Mouse (Mus musculus): ENCODE data around the gene Nit2.
"Not testable (repeated sequence)": the region's sequence is repeated elsewhere in the genome, so short reads cannot be mapped to it uniquely, and the experiment has no call there.

The Nit2 gene

GRCm38 (mm10) chr16:57175751-57176150 lies 8.6 kb upstream of the Nit2 start:
- no peak for DNase-seq (ENCODE audit: low read depth, low spot score)
- Histone ChIP-seq H3K27me3 (ENCODE audit: control insufficient read depth, insufficient read depth, low read length, poor library complexity, severe bottlenecking) (no peaks in the 10 kb centered on the region), H3K36me3 (ENCODE audit: control insufficient read depth, insufficient read depth, low read length, poor library complexity, severe bottlenecking) (peaks cover 1% of the 10 kb centered on the region; the same call in 1 of the 2 replicates)

GRCm38 (mm10) chr16:57174480-57174879 lies 7.3 kb upstream of the Nit2 start:
- not testable (repeated sequence) for H3K27me3 ChIP-seq (ENCODE audit: control insufficient read depth, insufficient read depth, low read length, poor library complexity, severe bottlenecking); H3K36me3 ChIP-seq (ENCODE audit: control insufficient read depth, insufficient read depth, low read length, poor library complexity, severe bottlenecking); DNase-seq (ENCODE audit: low read depth, low spot score)

GRCm38 (mm10) chr16:57171570-57171969 lies 4.4 kb upstream of the Nit2 start:
- Histone ChIP-seq H3K36me3 (ENCODE audit: control insufficient read depth, insufficient read depth, low read length, poor library complexity, severe bottlenecking) (peaks cover 1% of the 10 kb centered on the region; the same call in 1 of the 2 replicates), H3K27me3 (ENCODE audit: control insufficient read depth, insufficient read depth, low read length, poor library complexity, severe bottlenecking) (no peaks in the 10 kb centered on the region)
- no peak for DNase-seq (ENCODE audit: low read depth, low spot score)

DNA sequence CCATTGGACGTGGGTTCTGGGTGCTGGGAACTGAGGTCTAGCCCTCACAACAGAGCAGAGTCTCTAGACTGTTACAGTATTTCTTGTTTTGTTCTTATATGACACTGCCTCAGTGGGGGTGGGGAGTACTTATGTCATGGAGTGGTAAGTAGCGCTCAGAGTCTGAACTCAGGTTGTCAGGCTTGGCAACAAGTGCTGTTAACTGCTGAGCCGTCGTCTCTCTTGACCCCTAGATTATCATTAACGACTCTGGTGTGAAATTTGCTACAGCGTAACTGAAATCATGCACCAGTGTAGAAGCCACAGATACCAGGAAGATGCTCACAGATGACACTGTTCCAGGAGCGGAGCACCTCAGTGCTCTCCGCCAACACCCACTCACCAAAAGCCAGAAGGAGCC lies 4.0 kb upstream of the Nit2 start:
- no peak for DNase-seq (ENCODE audit: low read depth, low spot score)
- Histone ChIP-seq H3K27me3 (ENCODE audit: control insufficient read depth, insufficient read depth, low read length, poor library complexity, severe bottlenecking) (no peaks in the 10 kb centered on the region), H3K36me3 (ENCODE audit: control insufficient read depth, insufficient read depth, low read length, poor library complexity, severe bottlenecking) (peaks cover 1% of the 10 kb centered on the region; the same call in 1 of the 2 replicates)

- H3K36me3 ChIP-seq (ENCODE audit: control insufficient read depth, insufficient read depth, low read length, poor library complexity, severe bottlenecking) = peaks cover 1% of the 10 kb centered on the region; the same call in 1 of the 2 replicates
- no peaks in the 10 kb centered on the region for H3K27me3 ChIP-seq (ENCODE audit: control insufficient read depth, insufficient read depth, low read length, poor library complexity, severe bottlenecking)
- DNase-seq (ENCODE audit: low read depth, low spot score) = no peak
Measured at GRCm38 (mm10) chr16:57168236-57168635, 1.1 kb upstream of the Nit2 start.

GRCm38 (mm10) chr16:57167514-57167912 lies 372 bp upstream of the Nit2 start:
- H3K36me3 ChIP-seq (ENCODE audit: control insufficient read depth, insufficient read depth, low read length, poor library complexity, severe bottlenecking) = peaks cover 1% of the 10 kb centered on the region; the same call in 1 of the 2 replicates
- H3K27me3 ChIP-seq (ENCODE audit: control insufficient read depth, insufficient read depth, low read length, poor library complexity, severe bottlenecking) = no peaks in the 10 kb centered on the region
- DNase-seq (ENCODE audit: low read depth, low spot score) = no peak

DNA sequence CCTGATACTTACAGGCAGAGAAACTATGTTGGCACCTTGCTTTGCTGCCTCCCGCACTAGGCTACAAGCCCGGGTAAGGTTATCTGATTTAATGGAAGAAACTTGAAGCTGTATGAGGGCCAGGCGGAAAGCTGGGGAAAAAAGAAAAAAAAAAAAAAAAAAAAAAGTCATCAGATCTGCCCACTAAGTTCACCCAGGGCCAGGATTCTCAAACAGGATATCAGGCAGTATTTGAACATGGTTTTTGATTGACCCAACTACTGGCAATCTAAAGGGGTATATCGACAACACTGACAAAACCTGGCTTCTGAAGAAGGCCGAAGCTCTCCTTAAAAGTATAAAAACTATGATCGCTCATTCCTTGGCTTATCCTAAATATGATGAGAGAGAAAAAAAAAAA lies 1.1 kb downstream of the Nit2 start:
- no peak for DNase-seq (ENCODE audit: low read depth, low spot score)
- H3K36me3 ChIP-seq (ENCODE audit: control insufficient read depth, insufficient read depth, low read length, poor library complexity, severe bottlenecking) = no peaks in the 10 kb centered on the region; the same call in 1 of the 2 replicates
- no peaks in the 10 kb centered on the region for H3K27me3 ChIP-seq (ENCODE audit: control insufficient read depth, insufficient read depth, low read length, poor library complexity, severe bottlenecking)

DNA sequence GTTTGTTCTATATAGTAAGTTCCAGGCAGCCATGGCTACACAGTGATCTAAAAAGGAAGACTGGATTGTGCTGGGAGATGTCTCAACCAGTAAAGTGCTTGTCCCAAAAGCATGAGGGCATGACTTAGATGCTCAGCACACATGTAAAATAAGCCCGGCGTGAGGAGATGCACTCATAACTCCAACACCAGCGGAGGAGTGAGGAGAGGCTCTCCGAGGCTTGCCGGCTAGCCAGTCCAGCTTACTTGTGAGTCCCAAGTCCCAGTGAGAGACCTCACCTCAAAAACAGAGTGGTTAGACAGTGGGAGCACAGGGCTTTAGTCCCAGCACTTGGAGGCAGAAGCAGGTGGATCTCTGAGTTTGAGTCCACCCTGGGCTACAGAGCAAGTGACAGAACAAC lies 2.0 kb downstream of the Nit2 start:
- H3K27me3 ChIP-seq (ENCODE audit: control insufficient read depth, insufficient read depth, low read length, poor library complexity, severe bottlenecking) = no peaks in the 10 kb centered on the region
- DNase-seq (ENCODE audit: low read depth, low spot score) = no peak
- H3K36me3 ChIP-seq (ENCODE audit: control insufficient read depth, insufficient read depth, low read length, poor library complexity, severe bottlenecking) = no peaks in the 10 kb centered on the region

DNA sequence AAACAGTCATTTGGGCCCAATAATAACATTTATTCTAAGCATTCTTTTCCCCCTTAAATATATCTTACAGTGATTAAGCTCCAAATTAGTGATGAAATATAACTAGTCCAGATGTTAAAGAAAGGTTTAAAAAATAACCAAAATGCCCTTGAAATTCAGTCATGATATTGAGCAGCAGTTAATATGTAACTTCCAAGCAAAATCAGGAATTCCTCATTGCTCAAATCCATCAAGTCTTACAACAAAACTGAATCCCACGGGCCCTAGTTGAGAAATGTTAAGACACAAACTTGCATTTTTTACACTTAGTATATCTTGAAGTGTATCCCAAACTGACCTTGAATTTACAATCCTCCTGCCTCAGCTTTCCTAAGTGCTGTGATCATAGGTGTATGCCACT lies 3.4 kb downstream of the Nit2 start:
- DNase-seq (ENCODE audit: low read depth, low spot score) = no peak
- Histone ChIP-seq H3K36me3 (ENCODE audit: control insufficient read depth, insufficient read depth, low read length, poor library complexity, severe bottlenecking) (no peaks in the 10 kb centered on the region), H3K27me3 (ENCODE audit: control insufficient read depth, insufficient read depth, low read length, poor library complexity, severe bottlenecking) (no peaks in the 10 kb centered on the region)

- H3K27me3 ChIP-seq (ENCODE audit: control insufficient read depth, insufficient read depth, low read length, poor library complexity, severe bottlenecking) = no peaks in the 10 kb centered on the region
- H3K36me3 ChIP-seq (ENCODE audit: control insufficient read depth, insufficient read depth, low read length, poor library complexity, severe bottlenecking) = no peaks in the 10 kb centered on the region
- no peak for DNase-seq (ENCODE audit: low read depth, low spot score)
Measured at GRCm38 (mm10) chr16:57162841-57163240, 4.3 kb downstream of the Nit2 start.

DNA sequence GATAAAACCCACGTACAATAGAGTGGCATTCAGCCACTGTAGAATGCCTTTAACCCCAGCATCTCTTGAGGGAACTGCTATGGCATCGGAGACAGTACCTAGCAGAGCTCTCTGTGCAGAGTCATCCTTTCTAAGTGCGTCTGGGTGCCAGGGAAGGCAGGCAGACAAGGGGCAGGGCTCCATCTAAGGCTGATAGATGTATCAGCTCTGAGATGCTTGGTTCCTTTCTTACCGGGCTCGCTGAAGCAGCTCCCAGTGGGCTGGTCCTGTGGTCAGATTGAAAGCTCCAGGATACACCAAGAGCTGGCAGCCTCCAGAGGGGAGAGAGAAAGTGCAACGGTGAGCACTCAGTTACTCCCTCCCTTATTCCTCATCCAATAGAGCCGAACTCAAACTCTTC lies 7.3 kb downstream of the Nit2 start:
- no peak for DNase-seq (ENCODE audit: low read depth, low spot score)
- Histone ChIP-seq H3K27me3 (ENCODE audit: control insufficient read depth, insufficient read depth, low read length, poor library complexity, severe bottlenecking) (no peaks in the 10 kb centered on the region), H3K36me3 (ENCODE audit: control insufficient read depth, insufficient read depth, low read length, poor library complexity, severe bottlenecking) (no peaks in the 10 kb centered on the region)

GRCm38 (mm10) chr16:57157728-57158127 lies 9.4 kb downstream of the Nit2 start:
- H3K36me3 ChIP-seq (ENCODE audit: control insufficient read depth, insufficient read depth, low read length, poor library complexity, severe bottlenecking) = peaks cover 5% of the 10 kb centered on the region; the same call in 1 of the 2 replicates
- DNase-seq (ENCODE audit: low read depth, low spot score) = no peak

GRCm38 (mm10) chr16:57157076-57157475 lies 10.1 kb downstream of the Nit2 start:
- DNase-seq (ENCODE audit: low read depth, low spot score) = no peak
- peaks cover 8% of the 10 kb centered on the region; the same call in 1 of the 2 replicates for H3K36me3 ChIP-seq (ENCODE audit: control insufficient read depth, insufficient read depth, low read length, poor library complexity, severe bottlenecking)

More at GRCm38 (mm10) chr16:57157728-57158127, 9.4 kb downstream of the Nit2 start:
- H3K27me3 ChIP-seq (ENCODE audit: control insufficient read depth, insufficient read depth, low read length, poor library complexity, severe bottlenecking) = no peaks in the 10 kb centered on the region

DNA sequence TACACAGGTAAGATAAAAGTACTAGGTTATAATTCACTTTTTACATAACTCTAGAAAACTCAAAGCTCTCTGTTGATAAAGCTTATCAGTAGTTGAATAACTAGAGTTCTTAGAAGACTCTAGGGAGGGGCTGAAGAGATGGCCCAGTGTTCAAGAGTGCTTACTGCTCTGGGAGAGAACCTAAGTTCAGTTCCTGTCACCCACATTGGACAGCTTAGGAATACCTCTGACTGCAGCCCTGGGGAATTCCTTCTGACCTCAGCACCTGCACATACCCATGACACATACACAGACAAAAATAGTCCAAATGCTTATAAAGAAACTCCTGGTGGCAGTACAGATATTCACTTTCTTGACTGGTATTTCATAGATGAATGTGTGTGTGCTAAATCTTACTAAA lies 11.2 kb downstream of the Nit2 start:
- no peak for DNase-seq (ENCODE audit: low read depth, low spot score)
- no peaks in the 10 kb centered on the region for H3K27me3 ChIP-seq (ENCODE audit: control insufficient read depth, insufficient read depth, low read length, poor library complexity, severe bottlenecking)

More at GRCm38 (mm10) chr16:57157076-57157475, 10.1 kb downstream of the Nit2 start:
- H3K27me3 ChIP-seq (ENCODE audit: control insufficient read depth, insufficient read depth, low read length, poor library complexity, severe bottlenecking) = no peaks in the 10 kb centered on the region

DNA sequence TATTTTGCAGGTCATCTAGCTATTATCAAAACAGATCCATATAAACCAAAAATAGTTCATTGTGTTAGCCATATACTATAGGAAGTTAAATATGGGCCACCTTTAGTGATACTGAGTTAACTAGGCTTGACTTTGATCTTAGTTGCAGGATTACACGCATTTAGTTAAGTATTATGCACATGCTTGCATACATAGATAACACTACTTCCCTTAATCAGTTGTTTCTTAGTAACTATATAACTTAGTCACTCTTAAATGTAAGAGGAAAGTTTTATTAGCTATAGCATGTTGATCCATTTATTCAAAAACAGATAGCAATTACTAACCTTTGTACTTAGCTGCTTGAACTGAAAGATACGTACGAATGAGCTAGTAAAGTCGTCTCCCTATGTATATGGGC lies 15.7 kb downstream of the Nit2 start:
- no peaks in the 10 kb centered on the region for H3K27me3 ChIP-seq (ENCODE audit: control insufficient read depth, insufficient read depth, low read length, poor library complexity, severe bottlenecking)
- DNase-seq (ENCODE audit: low read depth, low spot score) = no peak
- peaks cover 10% of the 10 kb centered on the region; the same call in 1 of the 2 replicates for H3K36me3 ChIP-seq (ENCODE audit: control insufficient read depth, insufficient read depth, low read length, poor library complexity, severe bottlenecking)

More for the DNA sequence above, 11.2 kb downstream of the Nit2 start:
- H3K36me3 ChIP-seq (ENCODE audit: control insufficient read depth, insufficient read depth, low read length, poor library complexity, severe bottlenecking) = peaks cover 8% of the 10 kb centered on the region; the same call in 1 of the 2 replicates

DNA sequence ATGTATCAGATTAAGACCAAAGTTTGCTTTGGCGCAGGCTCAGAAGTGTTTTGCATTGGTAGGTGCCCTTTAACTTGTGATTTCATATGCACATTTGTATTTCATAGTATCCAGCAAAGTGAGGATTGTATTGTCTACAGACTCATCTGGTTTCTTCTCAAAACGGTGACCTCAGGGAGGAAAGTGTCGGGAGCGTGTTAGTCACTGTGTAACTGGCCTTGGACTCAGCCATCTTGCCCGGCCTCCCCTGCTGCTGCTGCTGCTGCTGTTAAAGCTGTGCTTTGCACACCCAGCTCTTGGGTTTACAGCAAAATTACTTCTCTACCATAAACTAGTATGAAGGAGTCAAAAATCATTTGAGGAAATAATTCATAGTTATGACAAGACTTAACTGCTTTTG lies 22.4 kb downstream of the Nit2 start:
- no peak for DNase-seq (ENCODE audit: low read depth, low spot score)
- H3K36me3 ChIP-seq (ENCODE audit: control insufficient read depth, insufficient read depth, low read length, poor library complexity, severe bottlenecking) = peaks cover 10% of the 10 kb centered on the region
- H3K27me3 ChIP-seq (ENCODE audit: control insufficient read depth, insufficient read depth, low read length, poor library complexity, severe bottlenecking) = no peaks in the 10 kb centered on the region

Measured in splenic B cell, adult 2 months (primary cell).